Mouse (Mus musculus) G1E (cell line): ENCODE measurements around the gene Lemd1.

ENCODE experiments used
- CTCF ChIP-seq: IDR thresholded peaks from 2 replicates; pipeline ENCODE4 v1.5.1; 2012; ENCODE audit warnings: low read depth, low read length, inconsistent platforms, mixed read lengths
- GATA1 ChIP-seq: IDR thresholded peaks from 2 replicates; pipeline ENCODE4 v1.6.1; 2012; ENCODE audit warnings: borderline replicate concordance, low read length, inconsistent platforms, mixed read lengths
- GATA2 ChIP-seq: IDR thresholded peaks from 2 replicates; pipeline ENCODE4 v1.6.1; 2012; ENCODE audit warnings: low read depth, low read length, inconsistent platforms, borderline replicate concordance

- TF ChIP-seq GATA1 = no peak
- no peak for TF ChIP-seq CTCF
- TF ChIP-seq GATA2 = no peak
Measured at GRCm38 (mm10) chr1:132246641-132247040, 55.4 kb downstream of the Lemd1 start.
